Mouse (Mus musculus) intestine, embryonic 15.5 days (tissue): ENCODE data around the gene Trp53bp2. TPM values are rescaled to one million over a fixed set of nuclear protein-coding genes. Genes with fewer than 3 reads are reported as not detected.

ENCODE experiments used
- ATAC-seq: fragments of 200-750 bp; cut with Nextera tagmentation; 2 replicates; pipeline ENCODE4 v1.8.0; 2017; ENCODE audit warnings: moderate TSS enrichment, moderate library complexity
- H3K27ac ChIP-seq: fragments of 300-500 bp; sonication (generic); 2 replicates; pipeline ENCODE4 v1.5.1; 2015; ENCODE audit warnings: mild to moderate bottlenecking, inconsistent platforms
- H3K27me3 ChIP-seq: fragments of 300-500 bp; sonication (generic); replicated peaks from 2 replicates; pipeline ENCODE4 v1.6.1; 2015; ENCODE audit warnings: inconsistent platforms
- H3K36me3 ChIP-seq: fragments of 300-500 bp; sonication (generic); 2 replicates; pipeline ENCODE4 v1.6.1; 2015; ENCODE audit warnings: inconsistent platforms
- H3K4me1 ChIP-seq: fragments of 300-500 bp; sonication (generic); replicated peaks from 2 replicates; pipeline ENCODE4 v1.6.1; 2015; ENCODE audit warnings: inconsistent platforms
- H3K4me2 ChIP-seq: fragments of 300-500 bp; sonication (generic); replicated peaks from 2 replicates; pipeline ENCODE4 v1.6.1; 2015; ENCODE audit warnings: mild to moderate bottlenecking, inconsistent platforms
- H3K4me3 ChIP-seq: fragments of 300-500 bp; sonication (generic); replicated peaks from 2 replicates; pipeline ENCODE4 v1.5.1; 2015; ENCODE audit warnings: inconsistent platforms
- H3K9ac ChIP-seq: fragments of 300-500 bp; sonication (generic); 2 replicates; pipeline ENCODE4 v1.6.1; 2015; ENCODE audit warnings: inconsistent platforms
- H3K9me3 ChIP-seq: fragments of 300-500 bp; sonication (generic); 2 replicates; pipeline ENCODE4 v1.6.1; 2016; ENCODE audit warnings: inconsistent platforms
- WGBS: fragments of 180-500 bp; shearing (Covaris S2); methylation state at CpG from one replicate; pipeline ENCODE4 v1.1.7; 2015; 5-methylcytosine and 5-hydroxymethylcytosine counted together
- polyA plus RNA-seq: library from polyadenylated mRNA; unstranded; fragments of >200 nt; fragmentation: Nextera tagmentation; extraction: Ambion mirVana; gene quantifications from 2 replicates; pipeline ENCODE4 v1.2.1, GENCODE M21; 2015

Gene Trp53bp2
- polyA plus RNA-seq, 1 experiment from 2014 or later: 22.6 TPM

- Histone ChIP-seq H3K27ac (no peak overlapping the region), H3K27me3 (no peaks in the 10 kb centered on the region), H3K4me3 (no peak overlapping the region), H3K4me1 (peaks cover 11% of the 10 kb centered on the region), H3K9ac (no peak overlapping the region), H3K4me2 (peak overlapping the region; percentile 29; the same call in 1 of the 2 replicates), H3K36me3 (no peaks in the 10 kb centered on the region), H3K9me3 (no peaks in the 10 kb centered on the region)
- ATAC-seq: no peak
- 43% methylated on average over 7 of the region's 7 CpGs for WGBS
These were observed 3.8 kb downstream of the Trp53bp2 start for GRCm38 (mm10) chr1:182412586-182413270.

GRCm38 (mm10) chr1:182419481-182419880 lies 10.5 kb downstream of the Trp53bp2 start:
- Histone ChIP-seq H3K9ac (no peak overlapping the region), H3K9me3 (no peaks in the 10 kb centered on the region), H3K27me3 (no peaks in the 10 kb centered on the region), H3K27ac (no peak overlapping the region), H3K4me2 (no peak overlapping the region), H3K4me1 (no peaks in the 10 kb centered on the region), H3K36me3 (no peaks in the 10 kb centered on the region), H3K4me3 (no peak overlapping the region)
- no peak for ATAC-seq
- 72% methylated on average over 3 of the region's 3 CpGs for WGBS

DNA sequence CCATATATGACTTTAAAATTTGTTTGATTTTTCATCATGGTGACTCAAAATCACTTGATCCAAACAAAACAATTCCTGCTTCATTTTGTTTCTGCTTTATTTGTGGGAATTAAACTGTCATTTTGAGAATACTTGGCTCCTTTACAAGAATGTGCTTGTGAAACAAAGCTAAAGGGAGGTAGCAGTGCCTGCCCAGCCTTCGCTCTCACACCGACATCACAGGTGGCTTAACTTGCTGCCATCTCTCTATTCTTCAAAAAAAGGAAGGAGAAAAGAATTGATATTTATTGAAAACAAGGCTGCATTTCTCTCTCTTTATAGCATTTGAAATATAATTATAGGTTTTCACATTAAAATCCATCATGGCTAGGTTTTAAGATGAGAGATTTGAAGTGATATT lies 15.3 kb downstream of the Trp53bp2 start:
- Histone ChIP-seq H3K27me3 (no peaks in the 10 kb centered on the region), H3K9ac (no peak overlapping the region), H3K9me3 (no peaks in the 10 kb centered on the region), H3K4me1 (peaks cover 8% of the 10 kb centered on the region), H3K36me3 (no peaks in the 10 kb centered on the region), H3K4me2 (no peak overlapping the region), H3K27ac (no peak overlapping the region), H3K4me3 (no peak overlapping the region)
- 77% methylated on average over 2 of the region's 2 CpGs for WGBS
- no peak for ATAC-seq

DNA sequence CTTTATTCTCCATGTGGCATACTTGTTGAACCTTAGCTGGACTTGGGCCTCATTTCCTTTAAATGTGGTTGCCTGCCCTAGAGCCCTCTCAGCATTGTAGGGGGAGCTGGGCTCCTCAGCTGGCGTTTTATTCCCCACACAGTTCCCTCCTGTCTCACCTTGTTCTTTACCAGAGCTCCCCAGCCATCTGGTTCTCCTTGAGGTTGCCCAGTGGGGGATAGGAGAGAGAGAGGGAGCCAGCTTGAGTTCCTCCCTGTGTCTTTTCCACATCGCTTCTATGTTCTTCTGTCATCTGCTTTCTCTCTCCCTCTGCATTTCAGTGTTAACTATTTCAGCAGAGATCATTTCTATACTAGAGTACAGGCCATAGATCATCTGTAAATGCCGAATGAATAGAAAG lies 16.2 kb downstream of the Trp53bp2 start:
- Histone ChIP-seq H3K27ac (no peak overlapping the region), H3K36me3 (no peaks in the 10 kb centered on the region), H3K4me3 (no peak overlapping the region), H3K4me2 (no peak overlapping the region), H3K27me3 (no peaks in the 10 kb centered on the region), H3K9ac (no peak overlapping the region), H3K4me1 (peaks cover 8% of the 10 kb centered on the region), H3K9me3 (no peaks in the 10 kb centered on the region)
- ATAC-seq: no peak
- 72% methylated on average over 3 of the region's 3 CpGs for WGBS

DNA sequence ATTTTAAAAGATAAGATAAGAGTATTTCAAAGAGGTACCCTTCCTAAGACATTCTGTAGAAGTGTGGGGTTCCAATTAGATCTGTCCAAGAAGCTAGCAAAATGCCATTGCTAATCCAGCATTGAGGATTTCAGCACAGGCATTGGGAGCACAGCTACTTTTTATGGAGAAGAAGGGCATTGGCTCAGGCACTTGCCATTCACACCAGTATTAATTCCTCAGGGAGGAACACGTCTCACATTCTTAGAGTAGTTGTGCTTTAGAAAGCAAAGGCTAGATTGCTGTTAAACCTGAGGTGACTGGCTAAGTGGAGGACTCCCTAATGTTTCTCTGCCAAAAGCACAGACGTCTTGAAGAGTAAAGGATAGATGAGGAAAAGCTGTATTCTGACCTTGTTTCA lies 17.5 kb downstream of the Trp53bp2 start:
- no peak overlapping the region for H3K4me2 ChIP-seq
- H3K27ac ChIP-seq: no peak overlapping the region
- no peaks in the 10 kb centered on the region for H3K36me3 ChIP-seq
- 48% methylated on average over 2 of the region's 2 CpGs for WGBS
- ATAC-seq: no peak
- no peak overlapping the region for H3K4me3 ChIP-seq
- peaks cover 8% of the 10 kb centered on the region for H3K4me1 ChIP-seq
- H3K9ac ChIP-seq: no peak overlapping the region
- no peaks in the 10 kb centered on the region for H3K9me3 ChIP-seq
- H3K27me3 ChIP-seq: no peaks in the 10 kb centered on the region

DNA sequence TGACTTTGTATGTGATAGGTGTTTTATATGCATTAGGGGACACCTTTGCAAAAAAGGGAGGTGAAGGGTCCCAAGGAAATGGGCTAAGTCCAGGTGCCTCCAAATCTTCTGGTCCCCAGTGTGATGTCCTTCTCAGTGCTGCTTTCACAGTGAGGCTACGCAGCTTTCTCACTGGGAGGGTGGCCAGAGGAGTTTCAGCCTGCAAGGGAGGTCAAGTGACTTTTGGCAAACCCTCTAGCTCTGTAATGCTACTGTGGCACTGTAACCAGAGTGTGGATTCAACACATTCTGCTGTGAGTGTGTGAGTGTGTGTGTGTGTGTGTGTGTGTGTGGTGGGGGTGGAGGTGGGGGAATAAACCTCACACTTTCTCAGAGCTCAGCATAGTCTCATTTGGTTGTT lies 18.5 kb downstream of the Trp53bp2 start:
- no peak for ATAC-seq
- Histone ChIP-seq H3K4me3 (no peak overlapping the region), H3K9me3 (no peaks in the 10 kb centered on the region), H3K9ac (no peak overlapping the region), H3K4me1 (peaks cover 8% of the 10 kb centered on the region), H3K36me3 (0 out of 2 replicates have a peak, but pooled peaks cover 5% of the 10 kb centered on the region), H3K4me2 (no peak overlapping the region), H3K27me3 (no peaks in the 10 kb centered on the region), H3K27ac (no peak overlapping the region)
- WGBS: 69% methylated on average over 1 of the region's 1 CpGs

DNA sequence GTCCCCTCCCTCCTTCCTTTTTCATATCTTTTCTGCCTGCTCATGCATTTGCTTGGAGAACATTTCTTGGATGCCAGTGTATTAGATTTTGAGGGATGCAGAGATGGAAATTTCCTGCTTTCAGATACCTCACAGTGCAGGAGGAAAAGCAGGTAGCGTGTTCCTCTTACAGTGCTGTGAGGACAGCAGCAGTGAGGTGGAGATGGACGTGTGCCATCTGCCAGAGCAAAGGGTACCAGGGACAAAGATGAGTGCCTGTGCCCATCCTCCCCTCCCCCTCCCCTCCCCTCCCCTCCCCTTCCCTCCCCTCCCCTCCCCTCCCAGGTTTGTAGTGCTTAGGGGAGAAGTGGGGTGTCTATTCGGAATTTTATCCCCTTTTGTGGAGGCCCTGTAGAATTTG lies 20.9 kb downstream of the Trp53bp2 start:
- Histone ChIP-seq H3K9me3 (no peaks in the 10 kb centered on the region), H3K27me3 (no peaks in the 10 kb centered on the region), H3K36me3 (peaks cover 8% of the 10 kb centered on the region; the same call in 1 of the 2 replicates), H3K9ac (no peak overlapping the region), H3K4me2 (no peak overlapping the region), H3K4me1 (peaks cover 7% of the 10 kb centered on the region), H3K4me3 (no peak overlapping the region), H3K27ac (no peak overlapping the region)
- no peak for ATAC-seq
- WGBS: 83% methylated on average over 2 of the region's 3 CpGs

DNA sequence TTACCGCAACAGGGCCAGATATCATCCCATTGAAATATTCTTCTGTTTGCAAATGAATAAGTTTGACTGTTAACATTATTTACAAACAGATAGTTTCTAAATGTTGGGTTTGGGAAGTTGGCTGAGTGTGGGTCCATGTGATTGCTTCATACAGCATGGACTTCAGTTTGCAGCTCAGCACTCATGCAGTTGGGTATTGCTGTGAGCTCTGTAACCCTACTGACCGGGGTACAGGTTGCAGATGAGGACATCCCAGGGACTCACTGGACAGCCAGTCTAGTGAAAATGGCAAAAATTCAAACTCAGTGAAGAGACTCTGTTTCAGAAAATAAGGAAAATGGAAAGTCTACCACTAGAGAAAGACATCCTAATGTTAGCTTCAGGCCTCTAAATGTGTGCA lies 21.7 kb downstream of the Trp53bp2 start:
- 98% methylated on average over 2 of the region's 2 CpGs for WGBS
- H3K27me3 ChIP-seq: no peaks in the 10 kb centered on the region
- no peak overlapping the region for H3K27ac ChIP-seq
- H3K4me1 ChIP-seq: peaks cover 2% of the 10 kb centered on the region; the same call in 1 of the 2 replicates
- H3K4me2 ChIP-seq: no peak overlapping the region
- H3K9me3 ChIP-seq: no peaks in the 10 kb centered on the region
- no peak overlapping the region for H3K9ac ChIP-seq
- H3K36me3 ChIP-seq: peaks cover 10% of the 10 kb centered on the region; the same call in 1 of the 2 replicates
- ATAC-seq: no peak
- H3K4me3 ChIP-seq: no peak overlapping the region

DNA sequence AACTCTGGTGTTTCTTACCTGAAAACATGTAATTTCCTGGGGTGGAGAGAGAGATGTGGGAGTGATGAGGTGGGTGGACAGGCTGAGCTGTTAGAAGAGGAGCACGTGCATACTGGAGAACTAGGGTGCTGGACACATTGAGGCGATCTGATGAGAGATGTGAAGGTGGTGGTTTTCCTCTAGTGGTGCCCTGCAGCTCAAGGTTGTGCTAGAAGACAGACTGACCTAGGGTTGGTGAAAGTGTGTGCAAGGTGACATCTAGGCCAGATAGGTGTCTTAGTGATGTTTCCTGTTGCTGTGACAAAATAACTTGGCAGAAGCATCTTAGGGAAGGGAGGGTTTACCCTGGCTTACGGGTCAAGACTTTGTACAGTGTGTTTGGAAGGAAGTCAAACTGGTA lies 23.1 kb downstream of the Trp53bp2 start:
- ATAC-seq: no peak
- Histone ChIP-seq H3K27me3 (no peaks in the 10 kb centered on the region), H3K9me3 (no peaks in the 10 kb centered on the region), H3K36me3 (peaks cover 16% of the 10 kb centered on the region; the same call in 1 of the 2 replicates), H3K4me3 (no peak overlapping the region), H3K4me2 (no peak overlapping the region), H3K4me1 (no peaks in the 10 kb centered on the region), H3K9ac (no peak overlapping the region), H3K27ac (no peak overlapping the region)
- WGBS: 93% methylated on average over 3 of the region's 3 CpGs

DNA sequence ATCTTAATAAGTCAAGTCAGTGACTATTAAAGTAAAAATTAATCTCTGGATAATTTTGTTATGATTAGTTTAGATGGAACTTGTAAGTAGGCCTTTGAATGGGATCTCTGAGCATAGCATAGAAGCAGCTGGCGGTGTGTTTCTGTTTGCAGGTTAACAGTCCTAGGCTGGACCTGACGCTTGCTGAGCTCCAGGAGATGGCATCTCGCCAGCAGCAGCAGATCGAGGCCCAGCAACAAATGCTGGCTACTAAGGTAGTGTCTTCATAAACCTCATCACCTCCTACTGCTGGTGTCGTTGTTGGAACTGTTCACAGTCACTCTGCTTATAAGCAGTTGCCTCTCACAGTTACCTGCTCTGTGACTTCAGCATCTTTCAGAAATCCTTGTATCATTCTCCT lies 27.8 kb downstream of the Trp53bp2 start:
- H3K9me3 ChIP-seq: no peaks in the 10 kb centered on the region
- no peak overlapping the region for H3K4me3 ChIP-seq
- H3K27ac ChIP-seq: no peak overlapping the region
- 62% methylated on average over 5 of the region's 5 CpGs for WGBS
- ATAC-seq: no peak
- no peaks in the 10 kb centered on the region for H3K4me1 ChIP-seq
- no peak overlapping the region for H3K4me2 ChIP-seq
- peaks cover 27% of the 10 kb centered on the region for H3K36me3 ChIP-seq
- H3K27me3 ChIP-seq: no peaks in the 10 kb centered on the region
- H3K9ac ChIP-seq: no peak overlapping the region

GRCm38 (mm10) chr1:182439546-182440222 lies 30.7 kb downstream of the Trp53bp2 start:
- Histone ChIP-seq H3K4me1 (no peaks in the 10 kb centered on the region), H3K36me3 (peaks cover 32% of the 10 kb centered on the region), H3K27me3 (no peaks in the 10 kb centered on the region), H3K4me2 (no peak overlapping the region), H3K9ac (no peak overlapping the region), H3K9me3 (no peaks in the 10 kb centered on the region), H3K27ac (no peak overlapping the region), H3K4me3 (no peak overlapping the region)
- 64% methylated on average over 5 of the region's 5 CpGs for WGBS
- ATAC-seq: no peak

GRCm38 (mm10) chr1:182441791-182442473 lies 33.0 kb downstream of the Trp53bp2 start:
- no peaks in the 10 kb centered on the region for H3K4me1 ChIP-seq
- no peak overlapping the region for H3K27ac ChIP-seq
- H3K4me3 ChIP-seq: no peak overlapping the region
- WGBS: 87% methylated on average over 18 of the region's 18 CpGs
- ATAC-seq: no peak
- H3K9ac ChIP-seq: no peak overlapping the region
- H3K36me3 ChIP-seq: peaks cover 37% of the 10 kb centered on the region
- H3K4me2 ChIP-seq: no peak overlapping the region
- no peaks in the 10 kb centered on the region for H3K27me3 ChIP-seq
- H3K9me3 ChIP-seq: no peaks in the 10 kb centered on the region
